Mouse (Mus musculus): ENCODE data around the gene Krt4.

- TF ChIP-seq ZNF384 (IDR thresholded peaks at IDR 0.05; ENCODE audit: low read depth, low read length) (no peak), HCFC1 (IDR thresholded peaks at IDR 0.05; ENCODE audit: borderline replicate concordance, insufficient read depth, low read length) (no peak), ZC3H11A (IDR thresholded peaks at IDR 0.05; ENCODE audit: borderline replicate concordance, low read depth, low read length) (no peak), MAFK (IDR thresholded peaks at IDR 0.05; ENCODE audit: insufficient read depth, low read depth, low read length) (no peak)
Measured at GRCm38 (mm10) chr15:101940274-101940829, 15.8 kb upstream of the Krt4 start, which contains the start of gene Krt79.
